Mouse (Mus musculus) mesoderm, embryonic 11.5 days (tissue): ENCODE results near the gene Mblac1.

Experiments used
- DNase-seq: peaks from one replicate; pipeline ENCODE4 v3.0.0-alpha.2; 2012; ENCODE audit warnings: low read depth, low spot score

Gene Mblac1

GRCm38 (mm10) chr5:138193771-138194727 lies at the start of gene Mblac1:
TSS of gene Mblac1 (plus strand) at chr5:138194314.
- peak; percentile 95 for DNase-seq

GRCm38 (mm10) chr5:138154390-138154789 lies 39.7 kb upstream of the Mblac1 start:
- DNase-seq: no peak

GRCm38 (mm10) chr5:138155443-138155976 lies 38.6 kb upstream of the Mblac1 start, which contains the start of gene Zfp113:
TSS of gene Zfp113 (minus strand) at chr5:138155744.
- DNase-seq: peak; percentile 95

GRCm38 (mm10) chr5:138160224-138160762 lies 33.8 kb upstream of the Mblac1 start:
- no peak for DNase-seq

- DNase-seq: peak; percentile 87
Measured at GRCm38 (mm10) chr5:138160842-138161665, 33.1 kb upstream of the Mblac1 start, which contains the start of gene Cops6. TSS of gene Cops6 (plus strand) at chr5:138161071.

- no peak for DNase-seq
Measured at GRCm38 (mm10) chr5:138163046-138163445, 31.1 kb upstream of the Mblac1 start.

- DNase-seq: no peak
Measured at GRCm38 (mm10) chr5:138163610-138164009, 30.5 kb upstream of the Mblac1 start.

- DNase-seq: no peak
Measured at GRCm38 (mm10) chr5:138165594-138165993, 28.5 kb upstream of the Mblac1 start.

GRCm38 (mm10) chr5:138170936-138171561 lies 23.1 kb upstream of the Mblac1 start:
- DNase-seq: peak; percentile 98

GRCm38 (mm10) chr5:138171695-138172491 lies 22.2 kb upstream of the Mblac1 start, which contains the start of the genes Ap4m1 and Mcm7:
TSS of gene Ap4m1 (plus strand) at chr5:138172002.
TSS of gene Mcm7 (minus strand) at chr5:138172422.
- DNase-seq: peak; percentile 96

- no peak for DNase-seq
Measured at GRCm38 (mm10) chr5:138173217-138173616, 20.9 kb upstream of the Mblac1 start.

- DNase-seq: peak; percentile 90
Measured at GRCm38 (mm10) chr5:138186950-138187638, 7.0 kb upstream of the Mblac1 start, which contains the start of the genes Taf6 and Cnpy4. TSS of gene Taf6 (minus strand) at chr5:138187451. TSS of gene Cnpy4 (plus strand) at chr5:138187485.

GRCm38 (mm10) chr5:138187661-138188306 lies 6.3 kb upstream of the Mblac1 start:
- peak; percentile 77 for DNase-seq

GRCm38 (mm10) chr5:138194755-138195345 lies 736 bp downstream of the Mblac1 start:
- DNase-seq: peak; percentile 39

GRCm38 (mm10) chr5:138195463-138195862 lies 1.3 kb downstream of the Mblac1 start:
- DNase-seq: no peak

GRCm38 (mm10) chr5:138199576-138199975 lies 5.5 kb downstream of the Mblac1 start:
- no peak for DNase-seq

GRCm38 (mm10) chr5:138202086-138202485 lies 8.0 kb downstream of the Mblac1 start:
- DNase-seq: no peak

- DNase-seq: no peak
Measured at GRCm38 (mm10) chr5:138207253-138207652, 13.1 kb downstream of the Mblac1 start.
